Mouse (Mus musculus) stomach, postnatal 0 days (tissue): Measurements from ENCODE around the gene Cx3cl1.

ENCODE experiments used
- CTCF ChIP-seq: IDR thresholded peaks from 2 replicates; pipeline ENCODE4 v1.5.1; 2016; ENCODE audit warnings: antibody characterized with exemption, low read depth, mild to moderate bottlenecking, moderate library complexity
- EP300 ChIP-seq: optimal IDR thresholded peaks from 2 replicates; pipeline ENCODE3; 2016; ENCODE audit warnings: antibody characterized with exemption

- TF ChIP-seq CTCF = no peak
- TF ChIP-seq EP300 = no peak
Measured at GRCm38 (mm10) chr8:94773048-94773447, 1.2 kb downstream of the Cx3cl1 start.
